Mouse (Mus musculus) heart, adult 2 months (tissue): ENCODE measurements around the gene Foxj1.

Experiments used
- CTCF ChIP-seq: fragments of 200-600 bp; IDR thresholded peaks from 2 replicates; pipeline ENCODE4 v1.8.1; 2022; ENCODE audit warnings: antibody characterized with exemption, mild to moderate bottlenecking, moderate library complexity
- EP300 ChIP-seq: fragments of 200-500 bp; IDR thresholded peaks from 2 replicates; pipeline ENCODE4 v1.6.1; 2011; ENCODE audit warnings: low read depth, low read length, control low read depth; ENCODE audit not compliant: insufficient read depth
- POLR2A ChIP-seq: fragments of 200-500 bp; IDR thresholded peaks from 2 replicates; pipeline ENCODE4 v1.6.1; 2011; ENCODE audit warnings: mild to moderate bottlenecking, low read depth, low read length, control low read depth; ENCODE audit not compliant: insufficient read depth

- TF ChIP-seq CTCF (no peak), POLR2A (no peak), EP300 (no peak)
Measured at GRCm38 (mm10) chr11:116371894-116372450, 36.8 kb upstream of the Foxj1 start.
